Mouse (Mus musculus): ENCODE measurements at regions not wholly inside any gene's neighbourhood (a gene's known extent, or its start where the extent isn't known, plus 50 kb on each side); places are given as distances from the start of the nearest gene placed in this dataset.

DNA sequence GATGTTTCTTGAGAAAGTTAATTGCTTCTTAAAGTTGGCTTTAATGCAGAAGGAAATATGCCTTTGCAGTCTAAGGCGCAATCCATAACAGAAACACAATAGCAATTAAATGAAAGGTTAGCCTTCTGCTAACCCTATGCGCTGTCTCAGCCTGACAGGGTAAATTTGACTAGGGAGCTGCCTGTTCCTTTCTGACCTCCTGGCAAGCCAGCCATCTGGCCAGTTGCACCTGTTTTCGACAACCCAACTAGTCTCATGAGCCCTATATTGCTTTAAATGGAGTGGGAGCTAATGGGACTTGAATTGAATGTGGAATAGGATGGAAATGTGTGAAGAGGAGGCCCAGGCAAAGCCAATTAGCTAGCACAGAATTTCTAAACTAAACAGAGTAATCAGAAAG is 513.9 kb upstream of the Cblb start:
- TF ChIP-seq CTCF (IDR thresholded peaks at IDR 0.05; ENCODE audit: borderline replicate concordance, insufficient read depth, low read length), result no peak
- TF ChIP-seq POLR2A (IDR thresholded peaks at IDR 0.05; ENCODE audit: low read depth, low read length), result no peak

All from embryonic fibroblast, embryonic 13.5 days (primary cell).